Mouse (Mus musculus): ENCODE data around the gene Cbr1. TPM values are rescaled to one million over a fixed set of nuclear protein-coding genes. Genes with fewer than 3 reads are reported as not detected.
"Not testable (repeated sequence)": the region's sequence is repeated elsewhere in the genome, so short reads cannot be mapped to it uniquely, and the experiment has no call there.

Gene Cbr1
- total RNA-seq, 2 experiments from 2014 or later, result 19.3 to 24.6 TPM

GRCm38 (mm10) chr16:93595766-93596165 is 9.9 kb upstream of the Cbr1 start:
- DNase-seq, result no peak
- intact Hi-C loops (cut with DNase I), result no loop called here

DNA sequence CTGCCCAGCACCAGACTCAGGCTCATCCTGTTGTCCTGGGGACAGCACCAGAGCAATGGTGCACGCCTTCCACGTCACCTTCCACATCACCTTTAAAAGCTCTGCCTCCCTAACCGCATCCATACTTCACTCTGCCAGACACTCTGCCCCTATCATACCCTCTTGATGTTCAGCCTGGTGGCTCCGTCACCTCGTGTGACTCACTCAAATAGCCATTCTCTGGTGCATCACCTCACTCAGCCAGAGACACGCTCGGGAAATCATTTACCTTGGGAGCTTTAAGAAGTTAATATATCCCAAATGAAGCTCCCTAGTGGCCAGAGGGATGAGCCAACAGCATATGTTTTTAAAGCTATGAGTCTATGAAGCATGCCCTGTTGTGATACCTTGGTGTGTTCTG is 8.8 kb upstream of the Cbr1 start:
- DNase-seq, result no peak
- intact Hi-C loops (cut with DNase I), result no loop called here

DNA sequence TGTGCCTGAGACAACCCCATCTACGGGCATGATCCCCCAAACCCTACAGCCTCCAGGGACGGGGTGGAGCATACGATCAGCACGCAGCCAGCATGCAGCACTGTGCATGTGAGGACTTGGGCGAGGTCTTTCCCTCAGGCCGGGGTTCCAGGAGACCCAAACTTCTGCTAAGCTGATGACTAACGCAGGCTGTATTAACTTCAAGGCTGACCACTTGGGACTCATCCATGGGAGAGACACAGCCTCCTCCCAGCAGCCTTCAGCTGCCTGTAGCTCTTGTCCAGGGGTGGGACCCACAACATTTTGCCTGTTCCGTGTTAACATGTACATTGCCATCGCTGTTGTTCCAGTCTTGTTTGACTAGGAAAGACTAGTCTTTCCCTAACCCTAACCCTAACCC is 8.1 kb upstream of the Cbr1 start:
- no peak for DNase-seq
- intact Hi-C loops (cut with DNase I), result no loop called here

- intact Hi-C loops (cut with DNase I), result no loop called here
- no peak for DNase-seq
Observed at GRCm38 (mm10) chr16:93599461-93599860, 6.2 kb upstream of the Cbr1 start.

- intact Hi-C loops (cut with DNase I), result no loop called here
- peak; percentile 94 for DNase-seq
Observed at GRCm38 (mm10) chr16:93603439-93604212, 2.0 kb upstream of the Cbr1 start, which contains the start of gene Setd4. TSS of gene Setd4 (minus strand) at chr16:93604063.

- DNase-seq, result no peak
- intact Hi-C loops (cut with DNase I), result no loop called here
Observed at GRCm38 (mm10) chr16:93604481-93604969, 1.1 kb upstream of the Cbr1 start.

GRCm38 (mm10) chr16:93606146-93606545 is 493 bp downstream of the Cbr1 start:
- intact Hi-C loops (cut with DNase I), result no loop called here
- no peak for DNase-seq

DNA sequence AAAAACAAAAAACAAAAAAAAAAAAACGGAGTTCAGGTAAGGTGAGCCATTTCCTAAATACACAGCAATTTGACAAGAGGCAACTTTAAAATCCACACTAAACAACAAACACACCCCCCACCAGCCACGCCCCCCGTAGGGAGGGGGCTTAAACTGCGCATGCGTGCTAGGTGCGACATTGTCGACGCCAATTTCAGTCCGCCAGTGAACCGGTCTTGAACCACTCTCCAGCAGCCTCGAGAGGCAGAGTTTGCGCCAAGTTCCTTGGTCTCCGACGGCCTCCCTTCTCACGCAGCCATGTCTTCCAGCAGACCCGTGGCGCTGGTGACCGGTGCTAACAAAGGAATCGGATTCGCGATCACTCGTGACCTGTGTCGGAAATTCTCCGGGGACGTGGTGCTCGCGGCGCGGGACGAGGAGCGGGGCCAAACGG is 2.0 kb downstream of the Cbr1 start:
- intact Hi-C loops (cut with DNase I), result no loop called here
- DNase-seq, result peak; percentile 82

DNA sequence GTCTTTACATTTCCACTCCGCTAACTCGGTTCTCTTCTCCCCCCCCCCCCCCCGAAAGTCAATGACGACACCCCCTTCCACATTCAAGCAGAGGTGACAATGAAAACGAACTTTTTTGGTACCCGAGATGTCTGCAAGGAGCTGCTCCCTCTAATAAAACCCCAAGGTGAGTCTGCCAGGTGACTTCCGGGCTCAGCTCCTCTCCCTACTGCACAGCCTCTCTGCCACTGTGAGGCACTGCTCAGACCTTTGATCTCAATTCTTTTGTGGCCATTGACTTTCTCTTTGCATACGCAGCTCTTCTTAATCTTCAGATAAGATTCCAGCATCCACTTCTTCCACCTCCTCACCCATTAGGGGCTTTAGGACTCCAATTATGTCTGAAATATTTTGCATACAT is 3.1 kb downstream of the Cbr1 start:
- no peak for DNase-seq
- intact Hi-C loops (cut with DNase I), result no loop called here

GRCm38 (mm10) chr16:93609796-93610195 is 4.1 kb downstream of the Cbr1 start:
- intact Hi-C loops (cut with DNase I), result loop anchor here (2.0 kb wide), 1 partner anchor 159 kb away; no protein-coding TSS in a partner anchor
- no peak for DNase-seq

GRCm38 (mm10) chr16:93610961-93611360 is 5.3 kb downstream of the Cbr1 start:
- intact Hi-C loops (cut with DNase I), result loop anchor here (2.0 kb wide), 1 partner anchor 158 kb away; no protein-coding TSS in a partner anchor

GRCm38 (mm10) chr16:93615118-93615870 is 9.6 kb downstream of the Cbr1 start:
- intact Hi-C loops (cut with DNase I), result no loop called here
- DNase-seq, result peak; percentile 44 to 64

More at GRCm38 (mm10) chr16:93610961-93611360, 5.3 kb downstream of the Cbr1 start:
- DNase-seq, result no peak

DNA sequence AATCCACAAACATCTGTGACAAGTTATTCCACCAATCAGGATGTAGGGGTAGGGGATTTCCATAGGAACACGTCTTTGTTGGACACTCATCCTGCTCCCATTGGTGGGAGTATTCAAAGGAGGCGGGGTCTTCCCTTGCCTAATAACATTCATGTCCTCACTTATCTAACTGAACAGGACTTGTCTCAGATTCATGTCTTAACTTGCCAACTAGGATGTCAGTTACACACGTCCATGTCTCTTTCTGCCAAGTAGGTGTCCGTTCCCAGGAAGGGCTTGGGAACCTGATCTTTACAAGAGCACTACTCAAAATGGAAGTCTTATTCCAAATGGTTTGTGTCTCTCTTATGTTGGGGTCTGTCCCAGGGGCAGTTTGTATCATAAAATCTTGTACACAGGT is 18.1 kb downstream of the Cbr1 start:
- intact Hi-C loops (cut with DNase I); DNase-seq: not testable (repeated sequence)

GRCm38 (mm10) chr16:93624671-93625070 is 19.0 kb downstream of the Cbr1 start:
- intact Hi-C loops (cut with DNase I), result no loop called here
- no peak for DNase-seq

- intact Hi-C loops (cut with DNase I), result no loop called here
- no peak for DNase-seq
Observed at GRCm38 (mm10) chr16:93626745-93627144, 21.1 kb downstream of the Cbr1 start.

DNA sequence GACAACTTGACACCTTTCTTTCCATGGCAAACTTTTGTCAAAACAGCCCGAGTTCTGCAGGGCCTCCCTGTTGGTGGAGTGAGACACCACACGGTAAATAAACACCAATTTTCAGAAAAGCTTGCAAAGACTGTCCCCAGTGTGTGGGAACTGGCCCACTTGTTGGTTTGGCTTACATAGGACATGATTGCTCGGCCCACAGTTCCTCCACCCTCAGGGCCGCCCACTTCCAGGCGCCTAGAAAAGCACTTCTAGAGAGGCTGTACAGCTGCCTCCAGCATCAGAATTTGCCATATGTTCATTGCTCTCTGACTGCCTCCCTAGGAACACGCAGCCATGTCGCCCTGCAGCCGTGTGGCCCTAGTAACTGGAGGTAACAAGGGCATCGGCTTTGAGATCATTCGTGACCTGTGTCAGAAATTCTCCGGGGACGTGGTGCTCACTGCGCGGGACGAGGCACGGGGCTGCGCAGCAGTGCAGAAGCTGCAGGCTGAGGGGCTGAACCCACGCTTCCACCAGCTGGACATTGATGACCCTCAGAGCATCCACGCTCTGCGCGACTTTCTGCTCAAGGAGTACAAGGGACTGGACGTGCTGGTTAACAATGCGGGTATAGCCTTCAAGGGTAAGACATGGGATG is 22.2 kb downstream of the Cbr1 start, which contains the start of gene Gm5678:
Gene Gm5678, plus strand, starts transcription at position 337 of the 640 bp plus-strand sequence.
- no peak for DNase-seq
- intact Hi-C loops (cut with DNase I), result no loop called here

DNA sequence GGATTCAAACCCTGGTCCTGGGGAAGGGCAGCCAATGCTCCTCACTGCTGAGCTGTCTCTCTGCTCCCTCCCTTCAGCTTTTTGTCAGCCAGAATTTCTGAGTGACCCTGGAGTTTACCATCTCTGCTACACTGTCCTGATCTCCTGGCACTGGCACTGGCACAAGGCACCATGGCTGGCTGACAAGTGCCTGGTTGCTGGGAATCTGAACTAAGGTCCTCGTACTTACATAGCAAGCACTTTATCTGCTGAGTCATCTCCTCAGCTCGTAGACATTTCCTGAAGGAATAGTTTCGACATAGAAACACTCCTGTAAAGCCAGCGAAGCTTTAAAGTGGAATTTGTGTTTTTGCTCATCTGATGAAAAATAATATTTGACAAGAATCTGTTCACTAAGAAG is 38.4 kb downstream of the Cbr1 start:
- intact Hi-C loops (cut with DNase I), result no loop called here
- DNase-seq, result no peak

- intact Hi-C loops (cut with DNase I), result no loop called here
- no peak for DNase-seq
Observed at GRCm38 (mm10) chr16:93648441-93649183, 43.0 kb downstream of the Cbr1 start.

Measured in gastrocnemius, postnatal 36 days (tissue).